Mouse (Mus musculus): ENCODE results near the gene Nisch.

- TF ChIP-seq UBTF (IDR thresholded peaks at IDR 0.05; ENCODE audit: low read depth, low read length) = no peak
- TF ChIP-seq EP300 (IDR thresholded peaks at IDR 0.05; ENCODE audit: low read length) = no peak
- TF ChIP-seq MEF2A (IDR thresholded peaks at IDR 0.05; ENCODE audit: borderline replicate concordance, low read depth, low read length) = no peak
Observed at GRCm38 (mm10) chr14:31165458-31165857, 51.3 kb downstream of the Nisch start.
